Mouse (Mus musculus) testis, postnatal 10 days (tissue): ENCODE results near the gene Trim15.

Experiments used
- DNase-seq: peaks from one replicate; pipeline ENCODE4 v3.0.0; 2021; ENCODE audit warnings: low spot score

Gene Trim15

GRCm38 (mm10) chr17:36869284-36869954, 2.4 kb upstream of the Trim15 start, which contains the start of gene Trim10:
TSS of gene Trim10 (plus strand) at chr17:36869574.
- no peak for DNase-seq

GRCm38 (mm10) chr17:36868836-36869235, 1.8 kb upstream of the Trim15 start:
- no peak for DNase-seq

GRCm38 (mm10) chr17:36861680-36862079, 5.3 kb downstream of the Trim15 start:
- DNase-seq, result no peak

GRCm38 (mm10) chr17:36858181-36858580, 8.8 kb downstream of the Trim15 start:
- no peak for DNase-seq

- no peak for DNase-seq
Observed at GRCm38 (mm10) chr17:36856236-36856635, 10.8 kb downstream of the Trim15 start.

GRCm38 (mm10) chr17:36855484-36855883, 11.5 kb downstream of the Trim15 start:
- no peak for DNase-seq

GRCm38 (mm10) chr17:36851627-36852026, 15.4 kb downstream of the Trim15 start:
- no peak for DNase-seq

- no peak for DNase-seq
Observed at GRCm38 (mm10) chr17:36851200-36851599, 15.8 kb downstream of the Trim15 start.

GRCm38 (mm10) chr17:36849992-36850391, 17.0 kb downstream of the Trim15 start:
- DNase-seq, result no peak

- no peak for DNase-seq
Observed at GRCm38 (mm10) chr17:36848911-36849310, 18.1 kb downstream of the Trim15 start.

GRCm38 (mm10) chr17:36844725-36845124, 22.3 kb downstream of the Trim15 start:
- peak; percentile 67 for DNase-seq

- peak; percentile 60 for DNase-seq
Observed at GRCm38 (mm10) chr17:36844286-36844719, 22.7 kb downstream of the Trim15 start.

- no peak for DNase-seq
Observed at GRCm38 (mm10) chr17:36843696-36844095, 23.3 kb downstream of the Trim15 start.

GRCm38 (mm10) chr17:36840961-36841445, 26.0 kb downstream of the Trim15 start:
- no peak for DNase-seq

- no peak for DNase-seq
Observed at GRCm38 (mm10) chr17:36839931-36840330, 27.1 kb downstream of the Trim15 start.

- no peak for DNase-seq
Observed at GRCm38 (mm10) chr17:36839001-36839400, 28.0 kb downstream of the Trim15 start.

- peak; percentile 95 for DNase-seq
Observed at GRCm38 (mm10) chr17:36836874-36837647, 29.9 kb downstream of the Trim15 start, which contains the start of gene Trim26. TSS of gene Trim26 (plus strand) at chr17:36837134.

- DNase-seq, result no peak
Observed at GRCm38 (mm10) chr17:36836427-36836812, 30.6 kb downstream of the Trim15 start.

GRCm38 (mm10) chr17:36835591-36836426, 31.2 kb downstream of the Trim15 start:
- peak; percentile 81 for DNase-seq

- DNase-seq, result no peak
Observed at GRCm38 (mm10) chr17:36832694-36833093, 34.3 kb downstream of the Trim15 start.

- no peak for DNase-seq
Observed at GRCm38 (mm10) chr17:36830470-36830869, 36.5 kb downstream of the Trim15 start.

- DNase-seq, result no peak
Observed at GRCm38 (mm10) chr17:36828488-36828887, 38.5 kb downstream of the Trim15 start.
